Mouse (Mus musculus): ENCODE measurements around the gene Ddc. TPM values are rescaled to one million over a fixed set of nuclear protein-coding genes. Genes with fewer than 3 reads are reported as not detected.

The Ddc gene
- polyA plus RNA-seq, 1 experiment from 2014 or later: 19.2 TPM

- no peaks in the 10 kb centered on the region for H3K9me3 ChIP-seq (ENCODE audit: control insufficient read depth)
- H3K4me1 ChIP-seq (replicated peaks; ENCODE audit: control insufficient read depth, insufficient read depth, low read length): no peaks in the 10 kb centered on the region
- no peaks in the 10 kb centered on the region for H3K36me3 ChIP-seq (ENCODE audit: control insufficient read depth, insufficient read depth)
- no peaks in the 10 kb centered on the region for H3K27me3 ChIP-seq (replicated peaks; ENCODE audit: control insufficient read depth, insufficient read depth, low read length)
- peak; percentile 90 for ATAC-seq
- no peak for TF ChIP-seq CTCF (IDR thresholded peaks at IDR 0.05; ENCODE audit: low read depth)
- H3K4me3 ChIP-seq (ENCODE audit: low read depth, low read length): no peak overlapping the region
- H3K9ac ChIP-seq (ENCODE audit: low read depth, low read length): no peak overlapping the region
- 24% methylated on average over 1 of the region's 1 CpGs for WGBS
- H3K27ac ChIP-seq (ENCODE audit: low read depth, low read length): no peak overlapping the region
- H3K4me2 ChIP-seq (replicated peaks; ENCODE audit: low read depth): no peak overlapping the region
These were observed 103.3 kb downstream of the Ddc start for GRCm38 (mm10) chr11:11794626-11795025.

- Histone ChIP-seq H3K9me3 (ENCODE audit: control insufficient read depth) (no peaks in the 10 kb centered on the region), H3K4me3 (ENCODE audit: low read depth, low read length) (peak overlapping the region; percentile 9; the same call in 1 of the 2 replicates), H3K36me3 (ENCODE audit: control insufficient read depth, insufficient read depth) (no peaks in the 10 kb centered on the region), H3K4me2 (replicated peaks; ENCODE audit: low read depth) (peak overlapping the region; percentile 49), H3K4me1 (replicated peaks; ENCODE audit: control insufficient read depth, insufficient read depth, low read length) (no peaks in the 10 kb centered on the region), H3K27me3 (replicated peaks; ENCODE audit: control insufficient read depth, insufficient read depth, low read length) (no peaks in the 10 kb centered on the region), H3K27ac (ENCODE audit: low read depth, low read length) (no peak overlapping the region), H3K9ac (ENCODE audit: low read depth, low read length) (no peak overlapping the region)
- peak; percentile 73 for TF ChIP-seq CTCF (IDR thresholded peaks at IDR 0.05; ENCODE audit: low read depth)
- WGBS: 2% methylated on average over 8 of the region's 8 CpGs
- ATAC-seq: peak; percentile 90
These were observed 109.4 kb downstream of the Ddc start for GRCm38 (mm10) chr11:11788521-11788974.

GRCm38 (mm10) chr11:11785457-11785856 lies 112.5 kb downstream of the Ddc start:
- no peaks in the 10 kb centered on the region for H3K27me3 ChIP-seq (replicated peaks; ENCODE audit: control insufficient read depth, insufficient read depth, low read length)
- no peak overlapping the region for H3K9ac ChIP-seq (ENCODE audit: low read depth, low read length)
- ATAC-seq: no peak
- H3K9me3 ChIP-seq (ENCODE audit: control insufficient read depth): no peaks in the 10 kb centered on the region
- H3K4me3 ChIP-seq (ENCODE audit: low read depth, low read length): no peak overlapping the region
- no peaks in the 10 kb centered on the region for H3K36me3 ChIP-seq (ENCODE audit: control insufficient read depth, insufficient read depth)
- no peaks in the 10 kb centered on the region for H3K4me1 ChIP-seq (replicated peaks; ENCODE audit: control insufficient read depth, insufficient read depth, low read length)
- no peak overlapping the region for H3K27ac ChIP-seq (ENCODE audit: low read depth, low read length)
- no peak overlapping the region for H3K4me2 ChIP-seq (replicated peaks; ENCODE audit: low read depth)
- WGBS: 61% methylated on average over 6 of the region's 6 CpGs
- TF ChIP-seq CTCF (IDR thresholded peaks at IDR 0.05; ENCODE audit: low read depth): no peak

- Histone ChIP-seq H3K9ac (ENCODE audit: low read depth, low read length) (no peak overlapping the region), H3K27me3 (replicated peaks; ENCODE audit: control insufficient read depth, insufficient read depth, low read length) (no peaks in the 10 kb centered on the region), H3K36me3 (ENCODE audit: control insufficient read depth, insufficient read depth) (no peaks in the 10 kb centered on the region), H3K4me1 (replicated peaks; ENCODE audit: control insufficient read depth, insufficient read depth, low read length) (no peaks in the 10 kb centered on the region), H3K4me2 (replicated peaks; ENCODE audit: low read depth) (no peak overlapping the region), H3K27ac (ENCODE audit: low read depth, low read length) (no peak overlapping the region), H3K4me3 (ENCODE audit: low read depth, low read length) (no peak overlapping the region), H3K9me3 (ENCODE audit: control insufficient read depth) (no peaks in the 10 kb centered on the region)
- TF ChIP-seq CTCF (IDR thresholded peaks at IDR 0.05; ENCODE audit: low read depth): no peak
- WGBS: 78% methylated on average over 8 of the region's 8 CpGs
- ATAC-seq: no peak
These were observed 116.2 kb downstream of the Ddc start for GRCm38 (mm10) chr11:11781728-11782127.

GRCm38 (mm10) chr11:11778345-11778744 lies 119.6 kb downstream of the Ddc start:
- WGBS: 91% methylated on average over 6 of the region's 6 CpGs
- Histone ChIP-seq H3K4me2 (replicated peaks; ENCODE audit: low read depth) (no peak overlapping the region), H3K36me3 (ENCODE audit: control insufficient read depth, insufficient read depth) (no peaks in the 10 kb centered on the region), H3K9me3 (ENCODE audit: control insufficient read depth) (no peaks in the 10 kb centered on the region), H3K27ac (ENCODE audit: low read depth, low read length) (no peak overlapping the region), H3K4me3 (ENCODE audit: low read depth, low read length) (no peak overlapping the region), H3K27me3 (replicated peaks; ENCODE audit: control insufficient read depth, insufficient read depth, low read length) (no peaks in the 10 kb centered on the region), H3K9ac (ENCODE audit: low read depth, low read length) (no peak overlapping the region), H3K4me1 (replicated peaks; ENCODE audit: control insufficient read depth, insufficient read depth, low read length) (no peaks in the 10 kb centered on the region)
- ATAC-seq: no peak
- TF ChIP-seq CTCF (IDR thresholded peaks at IDR 0.05; ENCODE audit: low read depth): no peak

- H3K9me3 ChIP-seq (ENCODE audit: control insufficient read depth): no peaks in the 10 kb centered on the region
- no peak for ATAC-seq
- H3K27me3 ChIP-seq (replicated peaks; ENCODE audit: control insufficient read depth, insufficient read depth, low read length): no peaks in the 10 kb centered on the region
- no peak for TF ChIP-seq CTCF (IDR thresholded peaks at IDR 0.05; ENCODE audit: low read depth)
- no peak overlapping the region for H3K4me3 ChIP-seq (ENCODE audit: low read depth, low read length)
- no peak overlapping the region for H3K4me2 ChIP-seq (replicated peaks; ENCODE audit: low read depth)
- no peak overlapping the region for H3K9ac ChIP-seq (ENCODE audit: low read depth, low read length)
- no peaks in the 10 kb centered on the region for H3K36me3 ChIP-seq (ENCODE audit: control insufficient read depth, insufficient read depth)
- H3K4me1 ChIP-seq (replicated peaks; ENCODE audit: control insufficient read depth, insufficient read depth, low read length): no peaks in the 10 kb centered on the region
- WGBS: 80% methylated on average over 2 of the region's 2 CpGs
- H3K27ac ChIP-seq (ENCODE audit: low read depth, low read length): no peak overlapping the region
These were observed 120.1 kb downstream of the Ddc start for GRCm38 (mm10) chr11:11777796-11778195.

- H3K9me3 ChIP-seq (ENCODE audit: control insufficient read depth): no peaks in the 10 kb centered on the region
- no peaks in the 10 kb centered on the region for H3K36me3 ChIP-seq (ENCODE audit: control insufficient read depth, insufficient read depth)
- no peak for ATAC-seq
- H3K4me3 ChIP-seq (ENCODE audit: low read depth, low read length): no peak overlapping the region
- no peaks in the 10 kb centered on the region for H3K4me1 ChIP-seq (replicated peaks; ENCODE audit: control insufficient read depth, insufficient read depth, low read length)
- 53% methylated on average over 3 of the region's 3 CpGs for WGBS
- no peak overlapping the region for H3K27ac ChIP-seq (ENCODE audit: low read depth, low read length)
- no peak for TF ChIP-seq CTCF (IDR thresholded peaks at IDR 0.05; ENCODE audit: low read depth)
- no peak overlapping the region for H3K9ac ChIP-seq (ENCODE audit: low read depth, low read length)
- H3K27me3 ChIP-seq (replicated peaks; ENCODE audit: control insufficient read depth, insufficient read depth, low read length): no peaks in the 10 kb centered on the region
- H3K4me2 ChIP-seq (replicated peaks; ENCODE audit: low read depth): no peak overlapping the region
These were observed 120.7 kb downstream of the Ddc start for GRCm38 (mm10) chr11:11777246-11777645.
